In genomic region chr13:41336260-41336659, GRCm38 (mm10) we compare ENCODE assay signal across 11 mouse cellular contexts.
DNase-seq lines count a peak whose midpoint lies in the region; ATAC-seq lines count a peak whose summit lies in the region.
"Had no signal": no experiment of that assay in that cellular context is flagged by ENCODE, and none has a peak within 500 bp of the region (broad histone marks: within the 10 kb centered on the region; RNA-seq: fewer than 3 reads in every experiment).

No protein-coding gene starts in this region.

- no peaks in the 10 kb centered on the region for H3K9me3 ChIP-seq in heart, embryonic 15.5 days (replicated peaks)
- H3K9me3 ChIP-seq: G1E; limb, embryonic 12.5 days had no signal

- 0 out of 2 replicates have a peak, but pooled peaks cover 3% of the 10 kb centered on the region for H3K36me3 ChIP-seq in heart, embryonic 15.5 days
- H3K36me3 ChIP-seq: G1E had no signal

- H3K4me3 ChIP-seq in heart, embryonic 15.5 days = no peak overlapping the region
- H3K4me3 ChIP-seq: limb, embryonic 12.5 days had no signal

- H3K27ac ChIP-seq in heart, embryonic 15.5 days = peak overlapping the region; percentile 97
- H3K27ac ChIP-seq: limb, embryonic 12.5 days had no signal

- peaks cover 76% of the 10 kb centered on the region for H3K4me1 ChIP-seq in heart, embryonic 15.5 days (replicated peaks)

- WGBS in heart, embryonic 15.5 days = 13% methylated on average over 6 of the region's 6 CpGs

- peak; percentile 78 for ATAC-seq in heart, embryonic 15.5 days (replicated peaks; ENCODE audit: insufficient number of reproducible peaks, insufficient read depth, low FRiP score, low read depth)

- H3K9ac ChIP-seq in heart, embryonic 15.5 days = no peak overlapping the region
- H3K9ac ChIP-seq: limb, embryonic 12.5 days had no signal

- peak overlapping the region; percentile 27 for H3K4me2 ChIP-seq in heart, embryonic 15.5 days
- H3K4me2 ChIP-seq: limb, embryonic 12.5 days had no signal

- H3K27me3 ChIP-seq in heart, embryonic 15.5 days = no peaks in the 10 kb centered on the region
- H3K27me3 ChIP-seq: limb, embryonic 12.5 days had no signal

- DNase-seq in 3134 (ENCODE audit: extremely low read depth, insufficient read length, low spot score) = peak; percentile 53
- DNase-seq in adrenal gland, postnatal 14 days = peak; percentile 85
- peak; percentile 80 to 86 for DNase-seq in kidney, postnatal 4 days
- DNase-seq in right cerebral cortex, postnatal 36 days (ENCODE audit: low spot score in 2 of 2) = no peak
- no peak for DNase-seq in urinary bladder, postnatal 25 days (ENCODE audit: low spot score)
- DNase-seq in left cerebral cortex, adult 9 months (ENCODE audit: low spot score in 2 of 2) = no peak
- DNase-seq in cerebellum, adult 11-12 months = no peak
- DNase-seq: embryo, embryonic 11 days had no signal

Comparison
In these comparisons a context has a peak if more than half of its experiments do, and no peak if none do; other contexts are left out.
1. DNase-seq: peak in 3134 (single experiment), adrenal gland, postnatal 14 days (single experiment) and kidney, postnatal 4 days (2 of 2); none in right cerebral cortex, postnatal 36 days (0 of 2), urinary bladder, postnatal 25 days (single experiment), left cerebral cortex, adult 9 months (0 of 2) and cerebellum, adult 11-12 months (single experiment).